Mouse (Mus musculus): ENCODE measurements around the gene Gm19426.
"Not testable (repeated sequence)": the region's sequence is repeated elsewhere in the genome, so short reads cannot be mapped to it uniquely, and the experiment has no call there.

Gene Gm19426

DNA sequence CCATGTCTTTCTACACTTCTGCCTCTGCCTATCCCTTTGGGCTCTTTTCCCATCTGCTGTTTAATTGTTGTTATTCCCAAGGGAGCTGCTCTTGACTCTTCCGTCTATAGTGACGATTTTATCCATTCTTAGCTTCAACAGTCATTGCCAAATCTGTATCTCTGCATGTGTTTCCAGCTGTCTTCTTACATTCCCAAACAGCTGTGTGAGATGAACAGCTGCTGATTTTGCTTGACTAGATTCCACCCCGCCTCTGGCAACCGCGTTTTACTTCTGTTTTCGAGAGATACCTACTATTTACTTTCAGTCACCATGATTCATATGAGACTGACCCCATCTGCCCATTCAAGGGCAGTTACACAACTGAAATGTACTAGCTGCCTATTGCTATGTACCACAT lies 6.7 kb upstream of the Gm19426 start:
- no peak for DNase-seq (ENCODE audit: low read depth)

DNA sequence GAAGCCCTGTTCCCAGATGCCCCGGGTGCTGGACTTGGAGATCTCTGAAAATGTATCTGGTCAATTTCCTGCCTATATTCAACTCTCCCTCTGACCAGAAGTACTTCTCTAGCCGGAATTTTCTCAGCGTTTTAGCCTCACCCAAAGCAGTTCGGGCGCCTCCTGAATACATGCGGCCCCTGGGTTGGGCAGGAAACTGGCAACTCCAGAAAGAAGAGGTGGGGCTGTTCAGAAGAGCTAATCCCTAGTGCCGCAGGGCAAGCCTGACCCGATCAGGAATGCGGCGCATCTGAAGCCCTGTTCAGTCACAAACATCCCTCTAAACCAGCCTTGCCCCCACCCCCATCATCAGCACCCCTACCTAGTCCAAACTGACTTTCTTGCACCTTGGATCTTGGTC lies 671 bp upstream of the Gm19426 start:
- no peak for DNase-seq (ENCODE audit: low read depth)

DNA sequence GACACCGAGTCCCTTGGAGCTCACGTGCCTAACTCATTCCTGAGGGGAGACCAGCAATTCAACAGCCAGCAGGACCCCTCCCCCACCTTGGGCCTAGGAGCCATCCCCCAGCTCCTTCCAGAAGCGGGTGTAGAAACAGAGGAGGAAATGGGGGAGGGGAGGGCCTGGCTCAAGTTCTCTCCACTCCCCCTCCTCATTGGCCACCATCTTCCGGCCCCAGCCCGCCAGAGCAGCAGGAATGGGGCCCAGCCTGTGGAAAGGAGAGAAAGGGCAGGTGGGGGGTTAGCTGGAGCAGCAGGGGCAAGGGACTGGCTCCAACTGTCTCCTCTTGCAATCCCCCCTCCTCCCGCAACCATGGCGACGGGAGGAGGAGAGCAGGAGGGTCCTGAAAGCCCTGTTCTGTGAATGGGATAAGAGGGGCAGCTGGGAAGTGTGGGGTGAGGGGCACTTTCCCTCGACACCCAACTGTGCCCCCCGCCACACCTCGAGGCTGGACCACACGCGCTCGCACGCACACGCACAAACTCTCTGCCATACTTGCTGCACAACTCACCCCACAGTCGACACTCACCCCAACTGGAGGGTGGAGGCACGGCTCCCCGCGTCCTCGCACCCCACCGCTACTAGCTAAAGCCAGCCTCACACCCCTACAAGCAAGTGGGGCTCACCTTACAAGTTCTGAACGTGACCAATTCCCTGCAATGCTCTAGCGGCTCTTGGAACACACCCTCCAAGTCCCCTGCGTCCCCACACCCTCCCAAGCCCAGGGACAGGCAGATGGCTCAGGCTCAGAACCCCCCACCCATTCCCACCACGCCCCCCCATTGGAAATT lies 788 bp downstream of the Gm19426 start:
- no peak for DNase-seq (ENCODE audit: low read depth)

- no peak for DNase-seq (ENCODE audit: low read depth)
Measured at GRCm38 (mm10) chr2:84741841-84742450, 1.5 kb downstream of the Gm19426 start.

- no peak for DNase-seq (ENCODE audit: low read depth)
Measured at GRCm38 (mm10) chr2:84740608-84741333, 2.7 kb downstream of the Gm19426 start.

GRCm38 (mm10) chr2:84738271-84738911 lies 5.1 kb downstream of the Gm19426 start:
- DNase-seq (ENCODE audit: low read depth): no peak

- no peak for DNase-seq (ENCODE audit: low read depth)
Measured at GRCm38 (mm10) chr2:84737451-84737925, 6.0 kb downstream of the Gm19426 start.

DNA sequence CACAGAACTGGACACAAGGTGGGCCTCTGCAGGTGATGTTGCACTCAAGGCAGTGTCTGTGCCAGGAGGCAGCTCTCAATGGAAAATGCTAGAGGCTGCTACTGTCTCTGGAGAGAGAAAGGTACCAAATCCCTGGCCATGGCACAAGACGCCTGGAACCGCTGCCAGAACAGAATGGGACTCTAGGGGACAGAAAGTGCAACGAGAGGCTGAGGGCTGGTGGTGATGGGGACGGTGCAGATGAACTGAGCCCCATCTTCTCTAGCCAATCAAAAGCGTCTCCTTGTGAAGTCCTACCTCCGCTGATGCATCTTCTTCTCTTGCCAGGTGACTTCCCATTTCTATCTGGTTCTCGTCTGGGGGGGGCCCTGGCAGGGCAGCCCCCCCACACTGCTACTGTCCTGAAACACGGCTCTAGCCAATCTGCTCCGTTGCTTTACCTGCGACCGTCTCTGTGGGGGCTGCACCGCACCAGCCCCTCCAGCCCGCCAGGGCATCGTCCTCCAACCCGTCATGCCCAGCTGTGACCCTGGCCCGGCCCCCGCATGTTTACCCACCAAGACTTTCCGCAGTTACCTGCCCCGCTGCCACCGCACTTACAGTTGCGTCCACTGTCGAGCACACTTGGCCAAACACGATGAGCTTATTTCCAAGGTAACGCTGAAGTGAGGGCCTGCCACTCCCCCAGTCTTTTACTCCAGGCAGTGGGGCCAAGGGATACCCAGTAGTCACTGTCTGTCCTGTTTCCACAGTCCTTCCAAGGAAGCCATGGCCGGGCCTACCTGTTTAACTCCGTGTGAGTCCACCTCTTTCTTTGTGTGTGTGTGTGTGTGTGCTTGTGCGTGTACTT lies 6.9 kb downstream of the Gm19426 start:
- no peak for DNase-seq (ENCODE audit: low read depth)

DNA sequence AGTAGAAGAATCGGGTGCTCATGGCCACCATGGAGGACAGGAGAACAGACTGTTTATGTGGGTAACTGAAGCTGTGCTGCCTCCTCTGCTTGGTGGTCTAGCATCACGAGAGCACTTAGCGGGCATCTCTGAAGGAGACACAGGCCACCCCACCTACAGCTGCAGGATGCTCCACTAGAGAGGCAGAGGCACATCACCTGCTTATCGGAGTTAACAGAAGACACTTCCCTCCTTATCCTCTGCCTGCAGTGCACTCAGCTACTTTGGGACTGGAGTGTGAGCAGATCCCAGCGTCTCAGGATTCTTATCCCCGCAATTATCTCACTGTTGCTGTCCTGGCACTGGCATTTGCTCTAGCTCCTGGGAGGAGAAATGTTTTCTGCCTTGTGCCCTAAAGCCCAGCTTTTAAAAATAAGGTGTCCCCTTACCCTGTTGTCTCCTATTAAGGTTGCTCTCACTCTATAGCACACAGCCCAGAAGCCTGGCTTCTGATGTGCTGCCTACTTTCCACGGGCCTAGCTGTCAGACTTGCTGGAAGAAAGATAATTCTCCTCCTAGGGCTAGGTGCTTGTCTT lies 8.0 kb downstream of the Gm19426 start:
- no peak for DNase-seq (ENCODE audit: low read depth)

DNA sequence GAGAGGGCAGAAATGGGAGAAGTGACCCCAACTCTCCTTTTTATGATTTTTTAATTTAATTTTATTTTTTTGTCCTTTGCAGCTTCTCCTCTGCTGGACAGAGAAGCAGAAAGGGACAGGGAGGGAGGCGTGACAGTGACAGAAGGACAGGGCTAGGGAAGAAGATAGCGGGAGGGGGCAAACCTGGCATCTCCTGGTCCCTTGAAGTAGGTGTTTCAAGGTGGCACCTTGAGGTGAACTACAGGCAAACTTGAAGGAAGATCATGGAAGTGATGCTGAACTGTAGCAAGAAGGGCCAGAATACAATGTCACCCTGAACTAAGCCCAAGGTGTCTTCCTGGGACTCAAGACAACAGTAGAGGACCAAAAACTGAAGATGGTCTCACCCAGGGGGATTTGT lies 8.5 kb downstream of the Gm19426 start:
- DNase-seq (ENCODE audit: low read depth): no peak

- no peak for DNase-seq (ENCODE audit: low read depth)
Measured at GRCm38 (mm10) chr2:84734351-84734864, 9.0 kb downstream of the Gm19426 start.

DNA sequence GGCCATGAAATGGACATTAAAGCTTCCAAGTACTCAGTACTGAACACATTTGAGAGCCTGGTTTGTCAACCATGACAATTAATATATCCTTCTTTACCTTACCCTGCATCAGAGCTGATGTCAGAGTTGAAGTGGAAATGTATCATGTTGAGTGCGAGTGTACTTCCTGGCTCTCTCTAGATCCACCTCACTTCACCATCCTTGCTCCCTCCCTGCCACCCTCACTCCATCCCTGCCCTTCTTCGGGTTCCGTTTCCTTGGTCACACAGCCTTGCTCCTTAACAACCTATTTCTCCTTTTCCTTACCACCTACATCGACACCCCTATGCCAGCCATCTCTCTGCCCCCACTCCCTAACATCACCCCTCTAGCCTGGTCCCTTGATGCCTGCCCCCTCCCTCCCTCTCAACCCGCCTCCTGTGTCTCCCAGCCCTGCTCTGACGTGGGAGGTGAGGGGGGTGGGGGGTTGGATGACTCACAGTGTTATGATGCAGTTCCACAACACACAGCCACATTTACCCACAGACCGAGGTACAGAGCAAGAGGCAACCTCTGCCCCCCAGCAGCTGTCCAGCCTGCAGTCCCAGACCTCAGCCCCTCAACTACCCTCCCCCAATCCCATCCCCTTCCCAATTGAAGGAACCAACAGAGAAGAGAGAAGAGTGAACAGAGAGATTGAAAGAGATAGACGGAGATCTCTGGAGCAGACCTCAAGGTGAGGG lies 9.7 kb downstream of the Gm19426 start, which contains the start of gene Ypel4:
TSS of gene Ypel4 (plus strand) at position 480 of the 722 bp plus-strand sequence.
- DNase-seq (ENCODE audit: low read depth): no peak

DNA sequence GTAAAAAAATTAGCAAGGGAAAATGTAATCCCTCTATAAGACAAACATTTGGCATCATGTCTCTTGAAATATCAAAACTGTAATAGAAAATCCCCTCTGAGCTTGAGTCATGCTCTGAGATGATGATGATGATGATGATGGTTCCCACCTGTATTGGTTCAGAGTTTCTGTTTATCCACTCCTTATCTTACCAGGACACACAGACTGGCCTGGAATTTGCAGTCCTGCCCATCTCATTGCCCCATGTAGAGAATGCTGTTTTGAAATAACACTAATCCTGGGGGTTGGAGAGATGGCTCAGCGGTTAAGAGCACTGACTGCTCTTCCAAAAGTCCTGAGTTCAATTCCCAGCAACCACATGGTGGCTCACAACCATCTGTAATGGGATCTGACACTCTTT lies 11.1 kb downstream of the Gm19426 start:
- no peak for DNase-seq (ENCODE audit: low read depth)

GRCm38 (mm10) chr2:84731206-84731605 lies 12.2 kb downstream of the Gm19426 start:
- no peak for DNase-seq (ENCODE audit: low read depth)

DNA sequence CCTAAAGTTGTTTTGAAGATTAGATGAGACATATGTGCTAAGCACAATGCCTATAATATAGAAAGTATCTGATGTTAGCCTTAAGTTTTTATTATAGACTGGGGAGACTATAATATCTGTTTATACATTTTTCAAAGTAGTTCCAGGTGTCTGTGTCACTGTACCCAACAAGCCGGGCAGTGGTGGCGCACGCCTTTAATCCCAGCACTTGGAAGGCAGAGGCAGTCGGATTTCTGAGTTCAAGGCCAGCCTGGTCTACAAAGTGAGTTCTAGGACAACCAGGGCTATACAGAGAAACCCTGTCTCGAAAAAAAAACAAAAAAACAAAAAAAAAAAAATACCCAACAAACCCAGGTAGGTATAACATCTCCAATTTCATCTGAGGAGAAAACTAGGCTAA lies 15.3 kb downstream of the Gm19426 start:
- DNase-seq (ENCODE audit: low read depth): not testable (repeated sequence)

DNA sequence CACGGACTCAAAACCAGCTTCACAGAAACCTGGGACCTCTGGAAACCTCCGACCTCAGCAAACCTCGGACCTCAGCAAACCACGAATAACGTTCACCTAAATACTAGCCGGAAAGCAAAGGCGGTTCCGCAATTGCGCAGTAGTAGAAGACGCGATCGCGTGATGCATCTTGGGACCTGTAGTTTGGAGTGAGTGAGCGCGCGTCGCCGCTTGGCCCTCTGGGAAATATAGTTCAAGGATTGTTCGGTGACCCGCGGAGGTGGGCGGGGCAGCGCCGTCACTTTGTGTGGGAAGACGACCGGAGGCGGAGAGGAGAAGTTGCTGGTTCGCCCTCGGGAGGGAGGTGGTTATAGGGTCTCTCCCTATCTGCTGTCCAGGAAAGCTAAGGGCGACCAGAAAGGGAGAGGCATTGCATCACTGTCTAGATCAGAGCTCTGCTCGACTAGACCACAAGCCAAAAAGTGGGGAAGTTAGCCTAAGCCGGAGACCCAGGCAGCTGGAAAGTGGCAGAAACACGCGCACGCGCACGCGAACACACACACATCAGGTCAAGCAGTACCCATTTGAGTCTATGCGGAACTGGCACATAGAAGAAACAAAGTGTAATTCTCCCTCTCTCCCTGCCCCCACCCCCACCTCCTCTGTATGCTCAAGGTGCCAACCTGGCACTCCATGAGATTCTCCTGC lies 16.1 kb downstream of the Gm19426 start, which contains the start of gene Clp1:
TSS of gene Clp1 (minus strand) at position 179 of the 687 bp plus-strand sequence.
- DNase-seq (ENCODE audit: low read depth): peak; percentile 99

GRCm38 (mm10) chr2:84726716-84727115 lies 16.7 kb downstream of the Gm19426 start:
- DNase-seq (ENCODE audit: low read depth): no peak

DNA sequence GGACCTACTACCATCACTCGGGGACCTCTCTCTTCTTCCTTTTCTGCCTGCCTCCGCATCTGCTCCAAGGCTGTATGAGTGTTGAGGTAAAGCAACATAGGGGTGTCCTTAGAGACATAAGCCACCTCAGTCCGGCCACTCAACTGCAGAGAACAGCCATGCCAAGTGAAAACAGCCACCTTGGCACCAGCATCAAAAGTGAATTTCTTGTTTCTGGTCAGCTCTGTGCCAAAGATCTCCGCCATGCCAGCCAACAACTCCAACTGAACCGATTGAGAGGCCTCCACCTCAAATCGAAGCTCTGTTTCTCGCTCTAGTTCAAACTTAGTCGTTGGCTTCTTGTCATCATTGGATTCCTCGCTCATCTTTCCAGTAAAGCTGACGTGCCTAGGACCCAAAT lies 17.7 kb downstream of the Gm19426 start:
- no peak for DNase-seq (ENCODE audit: low read depth)

DNA sequence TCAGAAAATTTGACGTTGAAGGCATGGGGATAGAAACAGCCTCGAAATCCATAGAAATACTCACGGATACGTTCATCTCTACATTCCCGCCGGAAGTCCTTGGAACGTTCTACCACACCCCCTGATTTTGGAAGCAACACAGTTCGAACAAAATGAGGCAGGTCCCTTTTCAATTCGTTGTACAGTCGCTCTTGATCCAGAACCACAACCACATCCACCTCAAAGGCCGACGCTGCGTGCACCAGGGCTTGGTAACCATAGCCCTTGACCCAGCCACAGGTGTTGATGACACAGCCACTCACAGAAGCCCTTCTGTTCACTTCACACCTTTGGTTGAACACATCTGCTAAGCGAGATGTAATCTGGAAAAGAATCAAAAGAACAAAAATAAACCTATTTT lies 19.6 kb downstream of the Gm19426 start:
- no peak for DNase-seq (ENCODE audit: low read depth)
